Mouse (Mus musculus): ENCODE results near the gene Phc2. TPM values are rescaled to one million over a fixed set of nuclear protein-coding genes. Genes with fewer than 3 reads are reported as not detected.

The Phc2 gene
- polyA plus RNA-seq, 1 experiment from 2014 or later: 14.6 TPM

DNA sequence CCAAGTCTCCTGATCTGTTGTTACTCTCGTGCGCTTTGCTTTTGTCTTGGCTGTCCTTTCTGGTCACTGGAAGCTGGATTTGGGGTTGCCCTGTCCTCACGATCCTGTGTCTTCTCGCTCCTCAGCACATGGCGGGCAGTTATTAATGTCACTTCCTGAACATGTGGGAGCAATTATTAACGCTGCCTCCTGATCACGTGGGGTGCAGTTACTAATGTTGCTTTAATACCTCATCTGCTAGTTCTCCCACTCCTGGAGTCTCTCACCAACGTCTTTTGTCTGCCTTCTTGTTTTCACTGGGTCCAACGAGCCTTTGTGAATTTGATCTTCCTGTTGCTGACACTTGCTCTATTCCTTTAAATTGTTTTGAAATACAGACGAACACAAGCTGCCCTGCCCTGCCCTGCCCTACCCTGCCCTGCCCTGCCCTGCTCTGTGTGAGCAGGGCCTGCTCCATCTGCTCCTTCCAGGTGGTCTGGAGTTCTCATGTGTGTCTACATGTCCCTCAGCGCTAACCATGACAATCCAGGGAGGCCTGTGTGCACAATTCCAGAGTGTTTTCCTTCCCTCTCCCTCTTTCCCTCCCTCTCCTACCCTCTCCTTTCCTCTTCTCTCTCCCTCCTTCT lies 16.2 kb downstream of the Phc2 start:
- 0 out of 2 replicates have a peak overlapping the region, but pooled peaks have one; percentile 3 for H3K4me2 ChIP-seq (ENCODE audit: low read depth, low read length)
- no peaks in the 10 kb centered on the region for H3K36me3 ChIP-seq (replicated peaks; ENCODE audit: insufficient read depth, low read length)
- WGBS (ENCODE audit: insufficient replicate concordance): 55% methylated on average over 11 of the region's 11 CpGs
- TF ChIP-seq CTCF (IDR thresholded peaks at IDR 0.05; ENCODE audit: low read depth) (no peak), EP300 (IDR thresholded peaks at IDR 0.05; ENCODE audit: low read depth) (no peak)
- no peaks in the 10 kb centered on the region for H3K9me3 ChIP-seq (ENCODE audit: low read length)
- H3K27me3 ChIP-seq (ENCODE audit: insufficient read depth, low read length): no peaks in the 10 kb centered on the region
- DNase-seq (no peak), ATAC-seq (no peak)
- H3K9ac ChIP-seq (replicated peaks): no peak overlapping the region
- H3K4me3 ChIP-seq (ENCODE audit: low read depth, low read length): no peak overlapping the region
- H3K27ac ChIP-seq (ENCODE audit: low read depth): peak overlapping the region; percentile 16; the same call in 1 of the 2 replicates
- H3K4me1 ChIP-seq (ENCODE audit: insufficient read depth): peaks cover 4% of the 10 kb centered on the region

DNA sequence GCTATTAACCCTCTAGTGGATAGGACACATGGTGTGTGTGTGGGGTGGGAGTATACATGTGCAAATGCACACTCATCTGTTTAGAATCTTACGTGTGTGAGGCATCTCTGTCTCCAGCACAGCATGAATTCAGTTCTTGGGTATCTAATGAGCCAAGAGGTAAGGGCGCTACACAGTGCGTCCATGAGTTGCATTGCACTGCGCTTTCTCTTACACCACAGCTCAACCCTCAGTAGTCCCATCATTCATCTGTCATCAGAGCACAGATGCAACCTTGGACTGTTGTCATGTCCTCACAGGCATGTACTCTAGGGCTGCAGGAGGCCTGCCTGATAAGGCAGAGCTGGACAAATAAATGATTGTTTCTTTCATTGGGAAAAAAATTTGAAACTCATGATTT lies 18.0 kb downstream of the Phc2 start:
- Histone ChIP-seq H3K9me3 (ENCODE audit: low read length) (no peaks in the 10 kb centered on the region), H3K4me1 (ENCODE audit: insufficient read depth) (peaks cover 4% of the 10 kb centered on the region), H3K27me3 (ENCODE audit: insufficient read depth, low read length) (no peaks in the 10 kb centered on the region), H3K4me3 (ENCODE audit: low read depth, low read length) (no peak overlapping the region), H3K4me2 (ENCODE audit: low read depth, low read length) (no peak overlapping the region), H3K9ac (replicated peaks) (no peak overlapping the region), H3K27ac (ENCODE audit: low read depth) (no peak overlapping the region), H3K36me3 (replicated peaks; ENCODE audit: insufficient read depth, low read length) (no peaks in the 10 kb centered on the region)
- TF ChIP-seq CTCF (IDR thresholded peaks at IDR 0.05; ENCODE audit: low read depth): no peak
- TF ChIP-seq EP300 (IDR thresholded peaks at IDR 0.05; ENCODE audit: low read depth): no peak
- ATAC-seq (peak; percentile 35; the same call in 1 of the 2 replicates), DNase-seq (no peak)
- 83% methylated on average over 4 of the region's 4 CpGs for WGBS (ENCODE audit: insufficient replicate concordance)

DNA sequence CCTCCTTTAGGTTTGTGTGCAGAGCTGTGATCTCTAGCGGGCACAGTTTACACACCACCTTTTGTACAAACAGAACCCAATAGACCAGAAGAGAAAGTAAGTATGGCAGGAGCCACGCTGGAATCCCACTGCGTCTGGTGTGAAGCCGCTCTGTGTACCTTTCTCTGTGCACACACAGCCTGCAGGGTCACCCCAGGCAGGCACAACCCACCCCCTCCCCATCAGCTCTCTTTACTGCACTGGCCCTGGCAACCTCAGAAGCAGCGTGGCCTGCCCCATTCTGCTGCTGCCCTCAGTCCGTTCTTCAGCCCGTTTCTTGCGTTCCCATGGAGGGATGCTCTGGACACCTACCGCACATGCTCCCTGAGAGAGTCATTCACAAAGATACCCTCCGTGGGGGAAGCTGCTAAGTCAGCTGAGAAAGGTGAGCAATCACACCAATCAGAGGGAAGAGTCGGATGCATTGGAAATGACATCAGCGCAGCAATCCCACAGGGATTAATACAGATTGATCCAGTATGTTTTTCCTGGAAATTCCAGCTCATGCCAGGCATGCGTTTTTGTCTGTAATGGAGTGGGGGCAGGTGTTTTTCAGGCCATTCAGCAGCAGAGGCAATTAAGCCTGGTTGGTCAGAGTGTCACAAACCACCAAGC lies 24.2 kb downstream of the Phc2 start:
- H3K4me2 ChIP-seq (ENCODE audit: low read depth, low read length): peak overlapping the region; percentile 26
- no peaks in the 10 kb centered on the region for H3K27me3 ChIP-seq (ENCODE audit: insufficient read depth, low read length)
- ATAC-seq: no peak
- no peak overlapping the region for H3K9ac ChIP-seq (replicated peaks)
- H3K27ac ChIP-seq (ENCODE audit: low read depth): no peak overlapping the region
- 65% methylated on average over 13 of the region's 13 CpGs for WGBS (ENCODE audit: insufficient replicate concordance)
- no peaks in the 10 kb centered on the region; the same call in 1 of the 2 replicates for H3K4me1 ChIP-seq (ENCODE audit: insufficient read depth)
- no peak for TF ChIP-seq CTCF (IDR thresholded peaks at IDR 0.05; ENCODE audit: low read depth)
- no peak for TF ChIP-seq EP300 (IDR thresholded peaks at IDR 0.05; ENCODE audit: low read depth)
- H3K9me3 ChIP-seq (ENCODE audit: low read length): no peaks in the 10 kb centered on the region
- DNase-seq: no peak
- H3K36me3 ChIP-seq (replicated peaks; ENCODE audit: insufficient read depth, low read length): no peaks in the 10 kb centered on the region
- H3K4me3 ChIP-seq (ENCODE audit: low read depth, low read length): no peak overlapping the region

DNA sequence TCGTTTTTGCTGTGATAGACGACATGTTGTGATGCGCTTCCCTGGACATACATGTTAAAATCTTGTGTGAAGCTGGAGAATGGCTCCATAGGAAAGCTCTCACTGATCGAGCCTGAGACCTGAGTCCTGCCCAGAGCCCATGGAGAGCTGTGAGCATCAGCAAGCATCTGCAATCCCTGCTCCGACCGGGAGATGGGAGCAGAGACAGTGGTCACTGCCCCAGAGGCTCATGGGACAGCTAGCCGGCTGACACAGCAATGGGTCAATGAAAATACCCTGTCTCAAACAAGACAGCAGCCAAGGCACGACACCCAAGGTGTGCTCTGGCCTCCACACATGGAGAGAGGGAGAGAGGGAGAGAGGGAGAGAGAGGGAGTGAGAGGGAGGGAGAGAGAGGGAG lies 26.6 kb downstream of the Phc2 start:
- DNase-seq (peak; percentile 50), ATAC-seq (peak; percentile 64)
- Histone ChIP-seq H3K4me2 (ENCODE audit: low read depth, low read length) (no peak overlapping the region), H3K4me3 (ENCODE audit: low read depth, low read length) (no peak overlapping the region), H3K9ac (replicated peaks) (no peak overlapping the region), H3K9me3 (ENCODE audit: low read length) (no peaks in the 10 kb centered on the region), H3K36me3 (replicated peaks; ENCODE audit: insufficient read depth, low read length) (no peaks in the 10 kb centered on the region), H3K27ac (ENCODE audit: low read depth) (no peak overlapping the region), H3K27me3 (ENCODE audit: insufficient read depth, low read length) (no peaks in the 10 kb centered on the region), H3K4me1 (ENCODE audit: insufficient read depth) (no peaks in the 10 kb centered on the region; the same call in 1 of the 2 replicates)
- WGBS (ENCODE audit: insufficient replicate concordance): 66% methylated on average over 8 of the region's 8 CpGs
- TF ChIP-seq CTCF (IDR thresholded peaks at IDR 0.05; ENCODE audit: low read depth) (peak; percentile 54), EP300 (IDR thresholded peaks at IDR 0.05; ENCODE audit: low read depth) (no peak)

DNA sequence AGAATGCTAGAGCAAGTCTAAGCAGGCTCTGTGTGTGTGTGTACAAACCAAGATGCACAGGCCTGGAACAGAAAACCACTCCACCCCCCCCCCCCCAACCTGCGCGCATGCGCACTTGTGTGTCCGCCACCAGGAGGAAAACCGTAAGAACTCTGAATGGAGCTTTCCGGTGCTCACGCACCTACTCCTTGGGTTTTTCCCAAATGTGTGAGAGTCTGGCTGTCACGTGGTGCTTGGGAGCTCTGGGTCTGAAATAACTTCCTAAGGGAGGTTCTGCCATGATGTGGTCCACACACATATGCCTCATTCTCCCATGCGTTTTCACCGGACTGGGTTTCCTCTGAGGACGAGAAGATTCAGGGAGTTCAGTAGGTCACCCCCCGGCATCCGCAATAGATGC lies 27.8 kb downstream of the Phc2 start:
- H3K27ac ChIP-seq (ENCODE audit: low read depth): no peak overlapping the region
- no peak overlapping the region for H3K4me3 ChIP-seq (ENCODE audit: low read depth, low read length)
- no peaks in the 10 kb centered on the region for H3K27me3 ChIP-seq (ENCODE audit: insufficient read depth, low read length)
- TF ChIP-seq EP300 (IDR thresholded peaks at IDR 0.05; ENCODE audit: low read depth) (no peak), CTCF (IDR thresholded peaks at IDR 0.05; ENCODE audit: low read depth) (no peak)
- H3K9ac ChIP-seq (replicated peaks): no peak overlapping the region
- DNase-seq (no peak), ATAC-seq (no peak)
- no peaks in the 10 kb centered on the region; the same call in 1 of the 2 replicates for H3K4me1 ChIP-seq (ENCODE audit: insufficient read depth)
- 87% methylated on average over 13 of the region's 13 CpGs for WGBS (ENCODE audit: insufficient replicate concordance)
- no peaks in the 10 kb centered on the region for H3K9me3 ChIP-seq (ENCODE audit: low read length)
- no peaks in the 10 kb centered on the region for H3K36me3 ChIP-seq (replicated peaks; ENCODE audit: insufficient read depth, low read length)
- H3K4me2 ChIP-seq (ENCODE audit: low read depth, low read length): no peak overlapping the region

DNA sequence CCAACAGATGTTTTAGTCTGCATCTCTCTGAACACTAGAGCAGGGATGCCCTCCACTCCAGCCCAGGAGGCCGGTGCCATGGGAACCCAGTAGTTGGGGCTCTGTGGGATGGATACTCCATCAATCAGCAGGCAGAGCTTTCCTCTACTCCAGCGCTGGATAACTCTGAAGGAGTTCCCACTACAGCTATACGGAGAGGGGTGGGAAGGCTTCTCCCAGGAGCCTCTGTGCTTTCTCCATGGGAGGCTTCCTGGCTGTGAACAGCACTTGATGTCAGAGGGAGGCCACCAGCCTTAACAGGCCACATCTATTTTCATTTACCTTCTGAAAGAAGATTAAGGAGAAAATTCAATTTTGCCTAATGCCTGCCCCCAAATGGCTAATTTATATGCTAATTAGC lies 29.2 kb downstream of the Phc2 start:
- DNase-seq (no peak), ATAC-seq (no peak)
- Histone ChIP-seq H3K9me3 (ENCODE audit: low read length) (no peaks in the 10 kb centered on the region), H3K36me3 (replicated peaks; ENCODE audit: insufficient read depth, low read length) (no peaks in the 10 kb centered on the region), H3K27me3 (ENCODE audit: insufficient read depth, low read length) (no peaks in the 10 kb centered on the region), H3K27ac (ENCODE audit: low read depth) (no peak overlapping the region), H3K4me2 (ENCODE audit: low read depth, low read length) (no peak overlapping the region), H3K4me1 (ENCODE audit: insufficient read depth) (no peaks in the 10 kb centered on the region), H3K9ac (replicated peaks) (no peak overlapping the region), H3K4me3 (ENCODE audit: low read depth, low read length) (no peak overlapping the region)
- TF ChIP-seq EP300 (IDR thresholded peaks at IDR 0.05; ENCODE audit: low read depth) (no peak), CTCF (IDR thresholded peaks at IDR 0.05; ENCODE audit: low read depth) (no peak)
- 72% methylated on average over 3 of the region's 3 CpGs for WGBS (ENCODE audit: insufficient replicate concordance)
